Mouse (Mus musculus): ENCODE data around the gene Rasl11b.

DNA sequence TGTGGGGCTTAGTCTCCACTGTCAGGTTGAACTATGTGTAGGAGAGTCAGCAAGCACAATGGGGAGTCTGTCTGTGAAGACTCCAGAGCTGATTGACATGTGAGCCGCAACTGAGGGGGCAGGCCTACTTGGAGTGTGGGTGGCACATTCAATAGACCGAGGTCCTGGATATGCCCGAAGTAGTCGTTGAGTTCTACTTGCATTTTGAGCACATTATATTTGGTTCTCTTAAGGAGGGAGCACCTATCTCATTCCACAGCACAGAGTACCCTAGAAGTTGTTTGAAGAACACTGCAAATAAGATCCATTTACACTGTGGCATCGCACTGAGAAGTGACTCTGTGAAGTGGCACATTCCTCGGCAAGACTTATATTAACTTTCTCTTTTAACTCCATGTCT lies 45.1 kb upstream of the Rasl11b start:
- TF ChIP-seq CTCF (conservative IDR thresholded peaks at IDR 0.05; ENCODE audit: low read length) (no peak), POU5F1 (IDR thresholded peaks at IDR 0.05; ENCODE audit: borderline replicate concordance, low read length) (no peak)

All from E14TG2a.4 (cell line).